Mouse (Mus musculus) mammary gland, adult 2 months (tissue): ENCODE measurements around the gene Gm17467. TPM values are rescaled to one million over a fixed set of nuclear protein-coding genes. Genes with fewer than 3 reads are reported as not detected.

Experiments
- polyA plus RNA-seq: library from polyadenylated mRNA; depleted of rRNA; stranded (reverse); fragments of >200 nt; gene quantifications from 2 replicates; pipeline ENCODE4 v1.2.3, GENCODE M21; 2012; ENCODE audit warnings: low replicate concordance; rRNA removed

Gm17467 gene
- polyA plus RNA-seq: not detected in 2 replicates

DNA sequence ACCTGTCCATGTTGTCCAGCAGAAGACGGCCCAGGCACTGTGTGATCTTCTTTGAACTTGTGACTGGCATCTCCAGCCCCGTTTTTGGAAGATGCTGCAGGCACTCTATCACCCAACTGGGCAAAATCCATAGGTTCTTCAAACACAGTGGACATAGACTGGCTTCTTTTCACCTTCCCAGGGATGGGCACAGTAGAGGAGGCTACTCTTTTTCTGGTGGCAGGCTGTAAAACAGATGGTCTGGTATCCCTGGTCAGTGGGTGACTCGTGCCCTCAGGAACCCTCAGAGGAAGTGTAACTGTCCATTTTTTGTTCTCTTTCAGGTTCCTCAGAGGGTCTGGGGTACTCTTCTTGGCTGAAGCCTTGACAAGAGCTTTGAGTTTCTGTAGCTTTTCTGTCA lies at the start of gene Gm17467:
TSS of gene Gm17467 (minus strand) at position 101 of the 400 bp plus-strand sequence.

Other genes starting within 250 kb of the Gm17467 start
- gene Cldn34c2, start 123.1 kb downstream of the Gm17467 start, polyA plus RNA-seq: not detected in 2 replicates
- gene Cldn34c3, start 88.9 kb upstream of the Gm17467 start, polyA plus RNA-seq: not detected in 2 replicates